Mouse (Mus musculus): ENCODE data around the gene Hgfac. TPM values are rescaled to one million over a fixed set of nuclear protein-coding genes. Genes with fewer than 3 reads are reported as not detected.

Gene Hgfac
- polyA plus RNA-seq (2014; fragmentation: Nextera tagmentation; extraction: Ambion mirVana) = 0.37 TPM in 1 of 2 replicates, not detected in the other

DNA sequence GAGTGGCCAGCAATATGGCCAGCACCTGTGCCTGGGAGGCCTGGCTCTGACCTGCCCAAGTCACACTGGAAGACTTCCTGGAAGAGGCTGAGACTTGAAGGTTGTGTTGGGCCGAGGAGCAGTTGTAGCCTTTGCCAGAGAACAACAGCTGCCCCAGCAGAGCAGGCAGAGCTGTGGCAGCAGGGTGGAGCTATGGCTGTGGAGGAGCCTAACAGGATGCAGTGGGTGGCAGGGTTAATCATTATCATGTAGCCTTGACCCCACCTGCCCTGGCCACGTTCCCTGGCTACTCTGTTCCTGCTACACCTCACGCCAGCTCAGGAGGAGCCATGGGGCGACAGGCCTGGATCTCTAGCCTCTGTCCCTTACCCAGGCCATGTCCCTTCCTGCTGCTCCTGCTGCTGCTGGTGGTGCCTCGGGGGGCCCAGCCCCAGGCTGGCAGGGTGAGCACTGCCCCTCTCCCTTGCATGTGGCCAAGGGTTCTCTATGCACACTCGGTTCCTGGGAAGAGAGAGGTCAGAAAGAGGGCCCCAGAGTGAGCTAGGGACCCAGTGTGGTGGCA, at the start of gene Hgfac:
Gene Hgfac, plus strand, starts transcription at position 242 of the 562 bp plus-strand sequence.
- Histone ChIP-seq H3K4me2 (no peak within 1 kb of the TSS), H3K9ac (no peak within 1 kb of the TSS), H3K27me3 (ENCODE audit: insufficient read depth, low read length) (no peaks in the 10 kb centered on the region), H3K27ac (ENCODE audit: low read depth) (no peak within 1 kb of the TSS), H3K4me1 (ENCODE audit: insufficient read depth) (no peaks in the 10 kb centered on the region), H3K4me3 (ENCODE audit: low read depth, low read length) (no peak within 1 kb of the TSS), H3K36me3 (ENCODE audit: insufficient read depth) (no peaks in the 10 kb centered on the region), H3K9me3 (ENCODE audit: low read depth, low read length) (no peaks in the 10 kb centered on the region)
- no peak for DNase-seq
- no peak for TF ChIP-seq CTCF (IDR thresholded peaks at IDR 0.05; ENCODE audit: low read depth)
- ATAC-seq (ENCODE audit: insufficient read depth) = no peak
- WGBS = 28% methylated on average over 6 of the region's 6 CpGs

DNA sequence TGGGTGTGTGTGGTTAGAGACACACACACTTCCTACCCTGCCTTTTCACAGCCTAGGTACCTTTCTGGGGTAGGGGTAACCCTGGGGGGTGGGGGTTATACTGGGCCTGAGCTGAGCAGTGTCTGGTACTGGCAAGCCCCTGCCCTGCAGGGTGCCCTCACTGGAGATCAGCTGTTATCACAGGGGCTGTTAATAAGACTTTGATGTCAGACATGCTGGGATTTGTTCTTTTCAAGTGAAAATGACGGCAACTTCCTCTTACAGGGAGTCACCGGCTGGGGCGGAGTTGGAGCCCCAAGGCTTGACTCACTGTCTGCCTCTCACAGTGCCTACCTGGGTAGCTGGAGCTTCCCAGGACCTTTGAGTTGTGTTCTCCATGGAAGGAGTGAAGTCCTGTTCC, 42.6 kb upstream of the Hgfac start:
- Histone ChIP-seq H3K27ac (ENCODE audit: low read depth) (no peak overlapping the region), H3K4me2 (no peak overlapping the region), H3K9ac (no peak overlapping the region), H3K27me3 (ENCODE audit: insufficient read depth, low read length) (no peaks in the 10 kb centered on the region), H3K4me3 (ENCODE audit: low read depth, low read length) (no peak overlapping the region), H3K36me3 (ENCODE audit: insufficient read depth) (peaks cover 13% of the 10 kb centered on the region; the same call in 1 of the 2 replicates), H3K4me1 (ENCODE audit: insufficient read depth) (no peaks in the 10 kb centered on the region), H3K9me3 (ENCODE audit: low read depth, low read length) (no peaks in the 10 kb centered on the region)
- DNase-seq (no peak), ATAC-seq (ENCODE audit: insufficient read depth) (no peak; the same call in 1 of the 2 replicates)
- 57% methylated on average over 3 of the region's 3 CpGs for WGBS
- TF ChIP-seq CTCF (IDR thresholded peaks at IDR 0.05; ENCODE audit: low read depth) = no peak

DNA sequence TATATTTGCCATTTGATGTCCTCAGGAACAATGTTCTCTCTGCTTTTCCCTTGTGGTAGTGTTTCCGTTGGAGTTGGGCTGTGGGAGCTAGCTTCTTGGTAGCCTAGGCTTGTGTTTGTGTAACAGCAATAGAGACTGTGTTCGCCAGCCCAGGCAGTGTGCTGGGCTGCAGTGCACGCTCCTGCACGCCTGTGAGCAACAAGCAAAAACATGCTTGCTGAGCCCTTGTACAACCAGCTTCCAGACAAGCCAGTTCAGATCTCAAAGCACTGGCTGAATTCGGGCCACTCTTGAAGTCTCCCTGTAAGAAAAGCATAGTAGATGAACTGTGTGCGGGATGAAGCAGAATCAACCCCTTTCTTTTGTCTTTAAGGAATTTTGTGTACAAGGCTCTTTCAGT, 42.0 kb upstream of the Hgfac start:
- Histone ChIP-seq H3K4me2 (no peak overlapping the region), H3K4me3 (ENCODE audit: low read depth, low read length) (no peak overlapping the region), H3K4me1 (ENCODE audit: insufficient read depth) (no peaks in the 10 kb centered on the region), H3K36me3 (ENCODE audit: insufficient read depth) (peaks cover 13% of the 10 kb centered on the region; the same call in 1 of the 2 replicates), H3K27ac (ENCODE audit: low read depth) (no peak overlapping the region), H3K9me3 (ENCODE audit: low read depth, low read length) (no peaks in the 10 kb centered on the region), H3K27me3 (ENCODE audit: insufficient read depth, low read length) (no peaks in the 10 kb centered on the region), H3K9ac (no peak overlapping the region)
- TF ChIP-seq CTCF (IDR thresholded peaks at IDR 0.05; ENCODE audit: low read depth) = no peak
- DNase-seq (no peak), ATAC-seq (ENCODE audit: insufficient read depth) (no peak)
- WGBS = 73% methylated on average over 6 of the region's 6 CpGs

DNA sequence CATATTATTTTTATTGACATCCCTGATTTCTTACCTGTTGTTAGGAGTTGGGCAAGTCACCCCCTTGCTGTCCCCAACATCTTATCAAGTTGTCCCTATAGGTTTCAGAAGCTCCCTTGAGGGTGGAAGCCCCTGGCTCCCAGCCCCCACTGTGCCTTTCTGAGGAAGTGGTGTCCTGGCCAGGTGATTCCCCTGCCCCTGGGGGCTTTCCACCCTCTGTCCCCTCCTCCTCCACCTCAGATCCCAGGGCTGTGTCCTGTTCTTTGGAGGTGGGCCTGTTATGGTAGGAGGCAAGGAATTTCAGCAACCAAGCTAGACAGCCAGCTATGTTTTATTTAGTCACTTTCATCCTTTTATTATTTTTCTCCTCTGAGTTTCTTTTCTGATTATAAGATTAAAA, 41.0 kb upstream of the Hgfac start:
- Histone ChIP-seq H3K9me3 (ENCODE audit: low read depth, low read length) (no peaks in the 10 kb centered on the region), H3K9ac (no peak overlapping the region), H3K4me2 (no peak overlapping the region), H3K27ac (ENCODE audit: low read depth) (no peak overlapping the region), H3K27me3 (ENCODE audit: insufficient read depth, low read length) (no peaks in the 10 kb centered on the region), H3K4me1 (ENCODE audit: insufficient read depth) (no peaks in the 10 kb centered on the region), H3K4me3 (ENCODE audit: low read depth, low read length) (no peak overlapping the region), H3K36me3 (ENCODE audit: insufficient read depth) (peaks cover 7% of the 10 kb centered on the region; the same call in 1 of the 2 replicates)
- no peak for DNase-seq
- no peak for ATAC-seq (ENCODE audit: insufficient read depth)
- no peak for TF ChIP-seq CTCF (IDR thresholded peaks at IDR 0.05; ENCODE audit: low read depth)

DNA sequence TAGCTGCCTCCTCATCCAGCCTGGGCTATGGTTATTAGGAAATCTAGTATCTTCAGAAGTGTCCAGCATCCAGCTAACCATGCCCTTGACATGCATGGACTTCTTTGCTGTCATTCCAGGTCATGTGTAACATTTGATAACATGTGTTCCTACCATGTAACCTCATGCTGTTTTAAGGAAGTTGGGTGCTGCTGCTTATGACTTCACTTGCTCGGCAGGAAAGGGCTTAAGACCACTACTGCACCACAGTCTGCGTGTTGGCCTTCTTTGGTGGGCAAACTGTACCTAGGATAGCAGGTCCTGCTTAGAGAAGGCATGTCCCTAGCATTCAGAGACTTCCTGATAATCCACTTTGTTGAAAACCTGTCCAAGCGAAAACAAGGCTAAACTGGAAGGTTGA, 40.2 kb upstream of the Hgfac start:
- DNase-seq (no peak), ATAC-seq (ENCODE audit: insufficient read depth) (no peak)
- peaks cover 7% of the 10 kb centered on the region; the same call in 1 of the 2 replicates for H3K36me3 ChIP-seq (ENCODE audit: insufficient read depth)
- H3K4me2 ChIP-seq = no peak overlapping the region
- H3K9ac ChIP-seq = no peak overlapping the region
- WGBS = 67% methylated on average over 3 of the region's 3 CpGs
- no peaks in the 10 kb centered on the region for H3K4me1 ChIP-seq (ENCODE audit: insufficient read depth)
- no peak overlapping the region for H3K4me3 ChIP-seq (ENCODE audit: low read depth, low read length)
- H3K9me3 ChIP-seq (ENCODE audit: low read depth, low read length) = no peaks in the 10 kb centered on the region
- TF ChIP-seq CTCF (IDR thresholded peaks at IDR 0.05; ENCODE audit: low read depth) = no peak
- no peaks in the 10 kb centered on the region for H3K27me3 ChIP-seq (ENCODE audit: insufficient read depth, low read length)
- no peak overlapping the region for H3K27ac ChIP-seq (ENCODE audit: low read depth)

DNA sequence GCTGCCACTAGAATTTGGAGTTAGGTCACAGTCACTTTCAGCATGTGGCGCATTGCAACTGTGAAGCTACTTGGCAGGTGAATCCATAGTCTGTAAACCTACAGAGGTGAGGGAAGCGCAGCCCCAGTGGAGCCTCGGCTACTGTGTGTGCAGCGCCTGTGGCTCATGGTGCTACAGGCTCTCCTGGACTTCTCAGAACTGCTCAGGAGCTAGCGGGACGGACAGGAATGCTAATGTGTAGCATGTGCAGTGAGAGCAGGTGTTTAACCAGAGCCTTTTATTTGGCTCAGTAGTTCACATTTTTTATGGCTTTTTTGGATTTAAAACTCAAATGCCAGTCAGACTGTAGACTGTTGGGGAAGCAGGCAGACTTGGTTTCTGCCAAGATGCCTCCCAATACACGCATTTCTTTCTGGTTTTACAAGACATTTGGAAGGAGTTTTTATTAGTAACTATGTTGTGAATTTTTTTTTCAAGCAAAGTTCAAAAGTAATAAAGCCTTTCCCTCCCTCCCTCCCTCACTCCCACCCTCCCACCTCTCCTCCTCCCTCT, 37.6 kb upstream of the Hgfac start:
- ATAC-seq (ENCODE audit: insufficient read depth) (no peak), DNase-seq (no peak)
- no peaks in the 10 kb centered on the region for H3K9me3 ChIP-seq (ENCODE audit: low read depth, low read length)
- no peak overlapping the region for H3K4me2 ChIP-seq
- H3K4me1 ChIP-seq (ENCODE audit: insufficient read depth) = no peaks in the 10 kb centered on the region
- no peak overlapping the region for H3K9ac ChIP-seq
- H3K4me3 ChIP-seq (ENCODE audit: low read depth, low read length) = no peak overlapping the region
- peaks cover 11% of the 10 kb centered on the region; the same call in 1 of the 2 replicates for H3K36me3 ChIP-seq (ENCODE audit: insufficient read depth)
- WGBS = 72% methylated on average over 7 of the region's 7 CpGs
- no peaks in the 10 kb centered on the region for H3K27me3 ChIP-seq (ENCODE audit: insufficient read depth, low read length)
- no peak for TF ChIP-seq CTCF (IDR thresholded peaks at IDR 0.05; ENCODE audit: low read depth)
- no peak overlapping the region for H3K27ac ChIP-seq (ENCODE audit: low read depth)

DNA sequence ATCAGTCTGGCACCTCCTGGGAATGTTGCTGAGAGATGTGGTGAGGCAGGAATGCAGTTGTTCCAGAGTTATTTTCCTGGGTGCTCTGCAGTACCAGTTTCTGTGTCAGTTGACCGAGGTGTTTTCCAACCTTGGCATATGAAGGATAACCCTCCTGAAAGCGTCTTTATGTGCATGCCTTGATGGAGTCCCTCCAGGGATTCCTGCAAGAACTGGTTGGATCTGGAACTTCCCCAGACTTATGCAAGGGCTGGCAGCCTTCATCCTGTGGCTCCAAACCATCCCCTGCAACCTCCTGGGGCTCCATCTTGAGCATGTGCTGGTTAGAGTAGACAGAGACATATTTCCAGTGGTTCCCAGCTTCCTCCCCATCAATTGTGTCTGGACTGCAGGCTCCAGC, 36.5 kb upstream of the Hgfac start:
- peaks cover 11% of the 10 kb centered on the region; the same call in 1 of the 2 replicates for H3K36me3 ChIP-seq (ENCODE audit: insufficient read depth)
- no peaks in the 10 kb centered on the region for H3K27me3 ChIP-seq (ENCODE audit: insufficient read depth, low read length)
- no peak for TF ChIP-seq CTCF (IDR thresholded peaks at IDR 0.05; ENCODE audit: low read depth)
- H3K4me1 ChIP-seq (ENCODE audit: insufficient read depth) = no peaks in the 10 kb centered on the region
- no peak overlapping the region for H3K4me3 ChIP-seq (ENCODE audit: low read depth, low read length)
- ATAC-seq (ENCODE audit: insufficient read depth) (no peak), DNase-seq (no peak)
- no peaks in the 10 kb centered on the region for H3K9me3 ChIP-seq (ENCODE audit: low read depth, low read length)
- no peak overlapping the region for H3K9ac ChIP-seq
- H3K4me2 ChIP-seq = no peak overlapping the region
- no peak overlapping the region for H3K27ac ChIP-seq (ENCODE audit: low read depth)
- 91% methylated on average over 2 of the region's 2 CpGs for WGBS

Data from lung, embryonic 14.5 days (tissue).